Comparison of ENCODE assay signal across 25 mouse cellular contexts in the genomic region with DNA sequence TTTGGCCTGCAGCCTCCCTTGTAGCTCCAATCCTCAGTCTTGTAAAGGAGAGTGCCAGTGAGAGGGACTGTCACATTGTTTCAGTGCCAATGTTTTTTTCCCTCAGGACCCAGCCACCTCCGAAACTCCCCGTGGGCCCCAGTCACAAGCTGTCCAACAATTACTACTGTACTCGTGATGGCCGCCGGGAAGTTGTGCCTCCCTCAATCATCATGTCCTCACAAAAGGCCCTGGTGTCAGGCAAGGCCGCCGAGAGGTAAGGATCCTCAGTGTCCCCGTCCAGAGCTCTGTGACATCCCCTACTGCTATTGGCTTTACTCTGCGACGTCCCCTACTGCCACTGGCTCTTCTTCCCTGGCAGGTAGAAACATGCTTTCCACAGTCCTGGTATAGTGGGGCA. TPM values are rescaled to one million over a fixed set of nuclear protein-coding genes. Genes with fewer than 3 reads are reported as not detected.
A peak's percentile ranks its signal among the peaks of the same experiment; 100 is the strongest.
DNase-seq lines count a peak whose midpoint lies in the region; ATAC-seq and TF ChIP-seq lines count a peak whose summit lies in the region.
"Had no signal": no experiment of that assay in that cellular context is flagged by ENCODE, and none has a peak within 500 bp of the region (broad histone marks: within the 10 kb centered on the region; RNA-seq: fewer than 3 reads in every experiment).

No protein-coding gene starts in this region.

- ATAC-seq in heart, postnatal 0 days (ENCODE audit: insufficient read depth, low read depth): no peak
- no peak for ATAC-seq in lung, postnatal 0 days
- no peak for ATAC-seq in stomach, postnatal 0 days (ENCODE audit: low FRiP score, low TSS enrichment)
- ATAC-seq in erythroid progenitor cell, adult 5-6 weeks (replicated peaks; ENCODE audit: low FRiP score, poor library complexity, severe bottlenecking): no peak
- ATAC-seq: forebrain, embryonic 15.5 days; midbrain, embryonic 16.5 days had no signal

- TF ChIP-seq CTCF in gastrocnemius, adult 2 months (IDR thresholded peaks at IDR 0.05): no peak
- TF ChIP-seq CTCF in heart, postnatal 0 days (IDR thresholded peaks at IDR 0.05; ENCODE audit: low read depth): no peak
- TF ChIP-seq CTCF in lung, postnatal 0 days (IDR thresholded peaks at IDR 0.05): no peak
- no peak for TF ChIP-seq CTCF in stomach, postnatal 0 days (IDR thresholded peaks at IDR 0.05; ENCODE audit: low read depth)

- peak overlapping the region; percentile 15; the same call in 1 of the 2 replicates for H3K4me2 ChIP-seq in heart, postnatal 0 days (ENCODE audit: low read depth, low read length)
- no peak overlapping the region for H3K4me2 ChIP-seq in lung, postnatal 0 days (replicated peaks; ENCODE audit: low read depth, low read length)
- no peak overlapping the region for H3K4me2 ChIP-seq in stomach, postnatal 0 days (replicated peaks; ENCODE audit: low read depth)
- H3K4me2 ChIP-seq: forebrain, embryonic 15.5 days; hindbrain, embryonic 15.5 days; lung, embryonic 14.5 days had no signal

- H3K4me3 ChIP-seq in gastrocnemius, adult 2 months: peak overlapping the region; percentile 22; the same call in 1 of the 2 replicates
- no peak overlapping the region for H3K4me3 ChIP-seq in heart, postnatal 0 days (ENCODE audit: low read depth, low read length)
- no peak overlapping the region for H3K4me3 ChIP-seq in lung, postnatal 0 days (ENCODE audit: low read depth, low read length)
- no peak overlapping the region for H3K4me3 ChIP-seq in stomach, postnatal 0 days (ENCODE audit: low read depth, low read length)
- H3K4me3 ChIP-seq: erythroblast, embryonic 14.5 days; forebrain, embryonic 15.5 days; hindbrain, embryonic 15.5 days; megakaryocyte, embryonic 14.5 days had no signal

- DNase-seq in gastrocnemius, adult 2 months: no peak
- DNase-seq in gastrocnemius, adult 18-20 months (ENCODE audit: low spot score): no peak
- no peak for DNase-seq in heart, postnatal 0 days (ENCODE audit: low spot score)
- DNase-seq in heart, adult 9 months (ENCODE audit: low spot score in 2 of 2): no peak
- no peak for DNase-seq in lung, postnatal 0 days (ENCODE audit: low spot score)
- DNase-seq in lung, postnatal 25 days (ENCODE audit: low spot score): no peak
- no peak for DNase-seq in stomach, postnatal 0 days (ENCODE audit: low spot score)
- DNase-seq: right cerebral cortex, postnatal 14 days; thymus, postnatal 14 days had no signal

- TF ChIP-seq EP300 in heart, postnatal 0 days (IDR thresholded peaks at IDR 0.05; ENCODE audit: low read depth): no peak
- TF ChIP-seq EP300 in lung, postnatal 0 days (IDR thresholded peaks at IDR 0.05): no peak
- no peak for TF ChIP-seq EP300 in stomach, postnatal 0 days (optimal IDR thresholded peaks at IDR 0.05)

- peaks cover 47% of the 10 kb centered on the region for H3K36me3 ChIP-seq in heart, postnatal 0 days (replicated peaks; ENCODE audit: control insufficient read depth, insufficient read depth, low read length)
- peaks cover 14% of the 10 kb centered on the region for H3K36me3 ChIP-seq in lung, postnatal 0 days (ENCODE audit: insufficient read depth, low read length)
- H3K36me3 ChIP-seq in stomach, postnatal 0 days (ENCODE audit: control insufficient read depth, insufficient read depth, low read length): peaks cover 8% of the 10 kb centered on the region

- intact Hi-C loops in gastrocnemius, adult 2 months (cut with DNase I): loop anchor here (5.0 to 10.0 kb wide), 3 partner anchors 147 to 475 kb away; partner anchors contain the start of gene Zfp81

- no peaks in the 10 kb centered on the region for H3K9me3 ChIP-seq in heart, postnatal 0 days (replicated peaks; ENCODE audit: control insufficient read depth, low read length)
- no peaks in the 10 kb centered on the region for H3K9me3 ChIP-seq in lung, postnatal 0 days (ENCODE audit: low read length)
- H3K9me3 ChIP-seq in stomach, postnatal 0 days (ENCODE audit: control insufficient read depth, low read length): no peaks in the 10 kb centered on the region
- H3K9me3 ChIP-seq: forebrain, embryonic 15.5 days; hindbrain, embryonic 15.5 days; megakaryocyte, embryonic 14.5 days had no signal

- 72% methylated on average over 10 of the region's 10 CpGs for WGBS in heart, postnatal 0 days
- WGBS in lung, postnatal 0 days: 87% methylated on average over 10 of the region's 10 CpGs
- WGBS in stomach, postnatal 0 days: 80% methylated on average over 10 of the region's 10 CpGs

- H3K27ac ChIP-seq in gastrocnemius, adult 2 months: peak overlapping the region; percentile 68
- H3K27ac ChIP-seq in heart, postnatal 0 days (ENCODE audit: low read depth): peak overlapping the region; percentile 84
- H3K27ac ChIP-seq in lung, postnatal 0 days (ENCODE audit: low read length): peak overlapping the region; percentile 66
- peak overlapping the region; percentile 31 for H3K27ac ChIP-seq in stomach, postnatal 0 days (replicated peaks)
- H3K27ac ChIP-seq: forebrain, embryonic 15.5 days; hindbrain, embryonic 15.5 days had no signal

- H3K27me3 ChIP-seq in heart, postnatal 0 days (ENCODE audit: control insufficient read depth, insufficient read depth, low read length): no peaks in the 10 kb centered on the region
- no peaks in the 10 kb centered on the region for H3K27me3 ChIP-seq in lung, postnatal 0 days (replicated peaks; ENCODE audit: insufficient read depth, low read length)
- no peaks in the 10 kb centered on the region for H3K27me3 ChIP-seq in stomach, postnatal 0 days (ENCODE audit: control insufficient read depth, insufficient read depth, low read length)
- H3K27me3 ChIP-seq: forebrain, embryonic 15.5 days; hindbrain, embryonic 15.5 days; megakaryocyte, embryonic 14.5 days had no signal

- no peak overlapping the region for H3K9ac ChIP-seq in heart, postnatal 0 days (replicated peaks; ENCODE audit: low read depth, low read length)
- no peak overlapping the region for H3K9ac ChIP-seq in lung, postnatal 0 days (replicated peaks; ENCODE audit: low read depth)
- H3K9ac ChIP-seq in stomach, postnatal 0 days (ENCODE audit: low read length): no peak overlapping the region
- H3K9ac ChIP-seq: forebrain, embryonic 15.5 days; hindbrain, embryonic 15.5 days; lung, embryonic 14.5 days had no signal

- H3K4me1 ChIP-seq in heart, postnatal 0 days (ENCODE audit: control insufficient read depth, insufficient read depth): peaks cover 16% of the 10 kb centered on the region
- H3K4me1 ChIP-seq in lung, postnatal 0 days (ENCODE audit: insufficient read depth, low read depth, low read length): peaks cover 18% of the 10 kb centered on the region
- no peaks in the 10 kb centered on the region for H3K4me1 ChIP-seq in stomach, postnatal 0 days (replicated peaks; ENCODE audit: control insufficient read depth, insufficient read depth)

RNA-seq across cellular contexts. Expression of gene Ndufa7, which starts 5.2 kb away (rescaled TPM):
- 100 to 1,000 TPM; 351 to 407 TPM for total RNA-seq in gastrocnemius, adult 2 months (2021)
- total RNA-seq in gastrocnemius, adult 18-20 months (2021): 100 to 1,000 TPM; 375 to 377 TPM
- total RNA-seq in heart, postnatal 0 days (2014; rRNA removed; ENCODE audit: low replicate concordance): 467 and 766 TPM in 2 replicates
- 899 and 938 TPM in 2 replicates for polyA plus RNA-seq in heart, postnatal 0 days (2015; fragmentation: Nextera tagmentation; extraction: Ambion mirVana)
- 455 and 501 TPM in 2 replicates for polyA plus RNA-seq in lung, postnatal 0 days (2015; fragmentation: Nextera tagmentation; extraction: Ambion mirVana)
- polyA plus RNA-seq in stomach, postnatal 0 days (2015; fragmentation: Nextera tagmentation; extraction: Ambion mirVana): 497 TPM in 2 replicates
- 95.5 and 109 TPM in 2 replicates for total RNA-seq in erythroid progenitor cell, adult 5-6 weeks (2015; ENCODE audit: low replicate concordance)
- total RNA-seq in erythroid progenitor cell, adult 5-6 weeks (2017; ENCODE audit: low replicate concordance): 42.4 and 46.1 TPM in 2 replicates

RNA-seq across cellular contexts. Expression of gene Rps28, which starts 5.2 kb away (rescaled TPM):
- 100 to 1,000 TPM; 541 to 640 TPM for total RNA-seq in gastrocnemius, adult 2 months (2021)
- total RNA-seq in gastrocnemius, adult 18-20 months (2021): 100 to 1,000 TPM; 586 to 627 TPM
- total RNA-seq in heart, postnatal 0 days (2014; rRNA removed; ENCODE audit: low replicate concordance): 127 and 305 TPM in 2 replicates
- polyA plus RNA-seq in heart, postnatal 0 days (2015; fragmentation: Nextera tagmentation; extraction: Ambion mirVana): 622 and 631 TPM in 2 replicates
- polyA plus RNA-seq in lung, postnatal 0 days (2015; fragmentation: Nextera tagmentation; extraction: Ambion mirVana): 906 and 1,023 TPM in 2 replicates
- 1,008 and 1,055 TPM in 2 replicates for polyA plus RNA-seq in stomach, postnatal 0 days (2015; fragmentation: Nextera tagmentation; extraction: Ambion mirVana)
- total RNA-seq in erythroid progenitor cell, adult 5-6 weeks (2015; ENCODE audit: low replicate concordance): 383 and 392 TPM in 2 replicates
- total RNA-seq in erythroid progenitor cell, adult 5-6 weeks (2017; ENCODE audit: low replicate concordance): 429 and 508 TPM in 2 replicates

RNA-seq across cellular contexts. Expression of gene Cd320, which starts 13.3 kb away (rescaled TPM):
- total RNA-seq in gastrocnemius, adult 2 months (2021): 10 to 100 TPM; 13.8 to 16.1 TPM
- 10 to 100 TPM; 14.8 to 15.2 TPM for total RNA-seq in gastrocnemius, adult 18-20 months (2021)
- total RNA-seq in heart, postnatal 0 days (2014; rRNA removed; ENCODE audit: low replicate concordance): 17.3 and 24.0 TPM in 2 replicates
- polyA plus RNA-seq in heart, postnatal 0 days (2015; fragmentation: Nextera tagmentation; extraction: Ambion mirVana): 37.3 and 41.6 TPM in 2 replicates
- polyA plus RNA-seq in lung, postnatal 0 days (2015; fragmentation: Nextera tagmentation; extraction: Ambion mirVana): 37.6 and 39.3 TPM in 2 replicates
- 32.7 and 38.2 TPM in 2 replicates for polyA plus RNA-seq in stomach, postnatal 0 days (2015; fragmentation: Nextera tagmentation; extraction: Ambion mirVana)
- total RNA-seq in erythroid progenitor cell, adult 5-6 weeks (2015; ENCODE audit: low replicate concordance): 2.9 TPM in 1 of 2 replicates, not detected in the other
- 0.39 TPM in 1 of 2 replicates, not detected in the other for total RNA-seq in erythroid progenitor cell, adult 5-6 weeks (2017; ENCODE audit: low replicate concordance)

RNA-seq across cellular contexts. Expression of gene Kank3, which starts 19.2 kb away (rescaled TPM):
- 10 to 100 TPM; 15.7 to 24.5 TPM for total RNA-seq in gastrocnemius, adult 2 months (2021)
- total RNA-seq in gastrocnemius, adult 18-20 months (2021): 10 to 100 TPM; 13.4 to 16.6 TPM
- total RNA-seq in heart, postnatal 0 days (2014; rRNA removed; ENCODE audit: low replicate concordance): 33.3 and 68.7 TPM in 2 replicates
- 46.1 and 50.8 TPM in 2 replicates for polyA plus RNA-seq in heart, postnatal 0 days (2015; fragmentation: Nextera tagmentation; extraction: Ambion mirVana)
- polyA plus RNA-seq in lung, postnatal 0 days (2015; fragmentation: Nextera tagmentation; extraction: Ambion mirVana): 186 and 211 TPM in 2 replicates
- polyA plus RNA-seq in stomach, postnatal 0 days (2015; fragmentation: Nextera tagmentation; extraction: Ambion mirVana): 17.1 and 20.3 TPM in 2 replicates
- 5.0 TPM in 1 of 2 replicates, not detected in the other for total RNA-seq in erythroid progenitor cell, adult 5-6 weeks (2015; ENCODE audit: low replicate concordance)
- 2.7 TPM in 1 of 2 replicates, not detected in the other for total RNA-seq in erythroid progenitor cell, adult 5-6 weeks (2017; ENCODE audit: low replicate concordance)

RNA-seq across cellular contexts. Expression of gene Gm7029, which starts 44.1 kb away (rescaled TPM):
- total RNA-seq in gastrocnemius, adult 2 months (2021): not detected
- total RNA-seq in gastrocnemius, adult 18-20 months (2021): not detected
- total RNA-seq in heart, postnatal 0 days (2014; rRNA removed; ENCODE audit: low replicate concordance): not detected in 2 replicates
- polyA plus RNA-seq in heart, postnatal 0 days (2015; fragmentation: Nextera tagmentation; extraction: Ambion mirVana): not detected in 2 replicates
- not detected in 2 replicates for polyA plus RNA-seq in lung, postnatal 0 days (2015; fragmentation: Nextera tagmentation; extraction: Ambion mirVana)
- polyA plus RNA-seq in stomach, postnatal 0 days (2015; fragmentation: Nextera tagmentation; extraction: Ambion mirVana): not detected in 2 replicates
- total RNA-seq in erythroid progenitor cell, adult 5-6 weeks (2015; ENCODE audit: low replicate concordance): not detected in 2 replicates
- not detected in 2 replicates for total RNA-seq in erythroid progenitor cell, adult 5-6 weeks (2017; ENCODE audit: low replicate concordance)
- total RNA-seq: adrenal gland, postnatal 36 days; gastrocnemius, adult 8-10 months; heart, postnatal 10 days; layer of hippocampus, adult 18-20 months; left cerebral cortex, adult 18-20 months had no signal
- polyA plus RNA-seq: C2C12; erythroblast, embryonic 14.5 days; forebrain, embryonic 15.5 days; hindbrain, embryonic 15.5 days; intestine, embryonic 16.5 days; kidney, postnatal 0 days; limb, embryonic 11.5 days; lung, embryonic 14.5 days; midbrain, embryonic 16.5 days had no signal

Comparison
In these comparisons a context has a peak if more than half of its experiments do, and no peak if none do; other contexts are left out.
1. H3K27ac ChIP-seq: peak in every context shown above with its lines; median percentile 84 in heart, postnatal 0 days; 68 in gastrocnemius, adult 2 months; 66 in lung, postnatal 0 days; 31 in stomach, postnatal 0 days.